Mouse (Mus musculus) embryonic facial prominence, embryonic 13.5 days (tissue): Measurements from ENCODE around the gene Gm49425. TPM values are rescaled to one million over a fixed set of nuclear protein-coding genes. Genes with fewer than 3 reads are reported as not detected.
A peak's percentile ranks its signal among the peaks of the same experiment; 100 is the strongest.
"Not testable (repeated sequence)": the region's sequence is repeated elsewhere in the genome, so short reads cannot be mapped to it uniquely, and the experiment has no call there.

Source experiments
- ATAC-seq: fragments of 200-750 bp; cut with Nextera tagmentation; 2 replicates; pipeline ENCODE4 v1.8.0; 2017; ENCODE audit warnings: low read depth; ENCODE audit not compliant: insufficient number of reproducible peaks, insufficient read depth, low FRiP score, low TSS enrichment
- H3K27ac ChIP-seq: fragments of 300-500 bp; sonication (generic); 2 replicates; pipeline ENCODE4 v1.5.1; 2015; ENCODE audit warnings: moderate library complexity, mild to moderate bottlenecking, inconsistent platforms
- H3K27me3 ChIP-seq: fragments of 300-500 bp; sonication (generic); 2 replicates; pipeline ENCODE4 v1.6.1; 2015; ENCODE audit warnings: mild to moderate bottlenecking, inconsistent platforms
- H3K36me3 ChIP-seq: fragments of 300-500 bp; sonication (generic); 2 replicates; pipeline ENCODE4 v1.6.1; 2015; ENCODE audit warnings: mild to moderate bottlenecking, inconsistent platforms
- H3K4me1 ChIP-seq: fragments of 300-500 bp; sonication (generic); 2 replicates; pipeline ENCODE4 v1.6.1; 2015; ENCODE audit warnings: inconsistent platforms
- H3K4me2 ChIP-seq: fragments of 300-500 bp; sonication (generic); 2 replicates; pipeline ENCODE4 v1.6.1; 2015; ENCODE audit warnings: moderate library complexity, mild to moderate bottlenecking, inconsistent platforms
- H3K4me3 ChIP-seq: fragments of 300-500 bp; sonication (generic); 2 replicates; pipeline ENCODE4 v1.5.1; 2015; ENCODE audit warnings: mild to moderate bottlenecking, inconsistent platforms
- H3K9ac ChIP-seq: fragments of 300-500 bp; sonication (generic); 2 replicates; pipeline ENCODE4 v1.6.1; 2015; ENCODE audit warnings: mild to moderate bottlenecking, inconsistent platforms
- H3K9me3 ChIP-seq: fragments of 300-500 bp; sonication (generic); 2 replicates; pipeline ENCODE4 v1.6.1; 2016; ENCODE audit warnings: inconsistent platforms
- WGBS: fragments of 180-500 bp; shearing (Covaris S2); methylation state at CpG from one replicate; pipeline ENCODE4 v1.1.7; 2015; ENCODE audit warnings: mixed read lengths; 5-methylcytosine and 5-hydroxymethylcytosine counted together
- polyA plus RNA-seq: library from polyadenylated mRNA; unstranded; fragments of >200 nt; fragmentation: Nextera tagmentation; extraction: Ambion mirVana; gene quantifications from 2 replicates; pipeline ENCODE4 v1.2.1, GENCODE M21; 2015

Gene Gm49425
- polyA plus RNA-seq, result 1.0 TPM in 1 of 2 replicates, not detected in the other

- H3K9ac ChIP-seq, H3K4me2 ChIP-seq, H3K36me3 ChIP-seq, H3K4me3 ChIP-seq, H3K27me3 ChIP-seq, H3K27ac ChIP-seq, H3K9me3 ChIP-seq, ATAC-seq, H3K4me1 ChIP-seq: not testable (repeated sequence)
- WGBS, result 72% methylated on average over 2 of the region's 2 CpGs
Measured at GRCm38 (mm10) chr15:101517161-101517560, at the start of gene Gm49425. Gene Gm49425 (minus strand): TSS chr15:101517261.

- Histone ChIP-seq H3K4me1 (peaks cover 24% of the 10 kb centered on the region), H3K9ac (no peak within 1 kb of the TSS), H3K27ac (no peak within 1 kb of the TSS), H3K4me3 (no peak within 1 kb of the TSS), H3K36me3 (no peaks in the 10 kb centered on the region), H3K4me2 (no peak within 1 kb of the TSS), H3K27me3 (peaks cover 4% of the 10 kb centered on the region), H3K9me3 (no peaks in the 10 kb centered on the region)
- WGBS, result 66% methylated on average over 5 of the region's 5 CpGs
- no peak for ATAC-seq
Measured at GRCm38 (mm10) chr15:101562850-101563249, 45.8 kb upstream of the Gm49425 start, which contains the start of gene Krt90. Gene Krt90 (minus strand): TSS chr15:101562950.

- no peak overlapping the region for H3K4me2 ChIP-seq
- WGBS, result 21% methylated on average over 7 of the region's 7 CpGs
- no peaks in the 10 kb centered on the region for H3K9me3 ChIP-seq
- no peaks in the 10 kb centered on the region for H3K36me3 ChIP-seq
- H3K9ac ChIP-seq, result no peak overlapping the region
- no peak overlapping the region for H3K4me3 ChIP-seq
- peaks cover 13% of the 10 kb centered on the region for H3K27me3 ChIP-seq
- peaks cover 15% of the 10 kb centered on the region for H3K4me1 ChIP-seq
- H3K27ac ChIP-seq, result no peak overlapping the region
- ATAC-seq, result no peak
Measured at GRCm38 (mm10) chr15:101558034-101558646, 41.1 kb upstream of the Gm49425 start.

- Histone ChIP-seq H3K4me3 (no peak overlapping the region), H3K9ac (no peak overlapping the region), H3K4me1 (peaks cover 20% of the 10 kb centered on the region), H3K27ac (no peak overlapping the region), H3K9me3 (no peaks in the 10 kb centered on the region), H3K36me3 (no peaks in the 10 kb centered on the region), H3K4me2 (peak overlapping the region; percentile 47), H3K27me3 (peaks cover 24% of the 10 kb centered on the region)
- ATAC-seq, result peak; percentile 66; the same call in 1 of the 2 replicates
- under 1% methylated on average over 11 of the region's 11 CpGs for WGBS
Measured at GRCm38 (mm10) chr15:101553169-101553568, 36.1 kb upstream of the Gm49425 start.

- peaks cover 24% of the 10 kb centered on the region for H3K27me3 ChIP-seq
Measured at GRCm38 (mm10) chr15:101552188-101552587, 35.1 kb upstream of the Gm49425 start.

GRCm38 (mm10) chr15:101550567-101550966 is 33.5 kb upstream of the Gm49425 start, which contains the start of gene Krt82:
Gene Krt82 (minus strand): TSS chr15:101550667.
- no peaks in the 10 kb centered on the region for H3K36me3 ChIP-seq
- peaks cover 24% of the 10 kb centered on the region for H3K27me3 ChIP-seq
- H3K9me3 ChIP-seq, result no peaks in the 10 kb centered on the region
- H3K4me1 ChIP-seq, result peaks cover 11% of the 10 kb centered on the region
- ATAC-seq, result no peak
- H3K4me2 ChIP-seq, result no peak within 1 kb of the TSS
- WGBS, result 86% methylated on average over 7 of the region's 7 CpGs
- no peak within 1 kb of the TSS for H3K4me3 ChIP-seq
- H3K27ac ChIP-seq, result no peak within 1 kb of the TSS
- no peak within 1 kb of the TSS for H3K9ac ChIP-seq

More at GRCm38 (mm10) chr15:101552188-101552587, 35.1 kb upstream of the Gm49425 start:
- 77% methylated on average over 8 of the region's 8 CpGs for WGBS
- ATAC-seq, result no peak
- H3K4me1 ChIP-seq, result peaks cover 11% of the 10 kb centered on the region
- H3K36me3 ChIP-seq, result no peaks in the 10 kb centered on the region
- no peak overlapping the region for H3K4me3 ChIP-seq
- no peak overlapping the region for H3K9ac ChIP-seq
- H3K4me2 ChIP-seq, result no peak overlapping the region
- no peak overlapping the region for H3K27ac ChIP-seq
- H3K9me3 ChIP-seq, result no peaks in the 10 kb centered on the region

GRCm38 (mm10) chr15:101544478-101544877 is 27.4 kb upstream of the Gm49425 start:
- Histone ChIP-seq H3K9me3 (no peaks in the 10 kb centered on the region), H3K4me1 (peaks cover 19% of the 10 kb centered on the region), H3K27ac (no peak overlapping the region), H3K4me3 (no peak overlapping the region), H3K27me3 (no peaks in the 10 kb centered on the region), H3K9ac (no peak overlapping the region), H3K4me2 (no peak overlapping the region), H3K36me3 (no peaks in the 10 kb centered on the region)
- ATAC-seq, result no peak
- WGBS, result 43% methylated on average over 3 of the region's 3 CpGs

- no peak overlapping the region; the same call in 1 of the 2 replicates for H3K27ac ChIP-seq
- H3K4me1 ChIP-seq, result peaks cover 19% of the 10 kb centered on the region
- no peaks in the 10 kb centered on the region for H3K27me3 ChIP-seq
- 66% methylated on average over 9 of the region's 9 CpGs for WGBS
- no peaks in the 10 kb centered on the region for H3K9me3 ChIP-seq
- no peak overlapping the region for H3K9ac ChIP-seq
- H3K4me3 ChIP-seq, result no peak overlapping the region
- ATAC-seq, result no peak
- H3K36me3 ChIP-seq, result no peaks in the 10 kb centered on the region
- H3K4me2 ChIP-seq, result no peak overlapping the region
Measured at GRCm38 (mm10) chr15:101542543-101542942, 25.5 kb upstream of the Gm49425 start.

- H3K27me3 ChIP-seq, result no peaks in the 10 kb centered on the region
- H3K36me3 ChIP-seq, result no peaks in the 10 kb centered on the region
- ATAC-seq, result no peak
- no peak overlapping the region for H3K9ac ChIP-seq
- 47% methylated on average over 4 of the region's 4 CpGs for WGBS
- H3K27ac ChIP-seq, result no peak overlapping the region
- no peaks in the 10 kb centered on the region for H3K9me3 ChIP-seq
- H3K4me2 ChIP-seq, result no peak overlapping the region
- peaks cover 17% of the 10 kb centered on the region for H3K4me1 ChIP-seq
- H3K4me3 ChIP-seq, result no peak overlapping the region
Measured at GRCm38 (mm10) chr15:101538580-101538900, 21.5 kb upstream of the Gm49425 start.

GRCm38 (mm10) chr15:101537864-101538579 is 21.0 kb upstream of the Gm49425 start:
- H3K27ac ChIP-seq, result no peak overlapping the region
- no peak for ATAC-seq
- WGBS, result 37% methylated on average over 7 of the region's 7 CpGs
- no peaks in the 10 kb centered on the region for H3K9me3 ChIP-seq
- H3K27me3 ChIP-seq, result no peaks in the 10 kb centered on the region
- H3K9ac ChIP-seq, result no peak overlapping the region
- H3K4me1 ChIP-seq, result peaks cover 17% of the 10 kb centered on the region
- H3K4me3 ChIP-seq, result no peak overlapping the region
- H3K4me2 ChIP-seq, result no peak overlapping the region
- H3K36me3 ChIP-seq, result no peaks in the 10 kb centered on the region

- H3K4me2 ChIP-seq, result no peak overlapping the region
- H3K4me3 ChIP-seq, result no peak overlapping the region
- no peaks in the 10 kb centered on the region for H3K36me3 ChIP-seq
- 47% methylated on average over 9 of the region's 9 CpGs for WGBS
- no peak overlapping the region for H3K9ac ChIP-seq
- ATAC-seq, result peak; percentile 35; the same call in 1 of the 2 replicates
- H3K27me3 ChIP-seq, result no peaks in the 10 kb centered on the region
- no peaks in the 10 kb centered on the region for H3K9me3 ChIP-seq
- peaks cover 8% of the 10 kb centered on the region for H3K4me1 ChIP-seq
- peak overlapping the region; percentile 62; the same call in 1 of the 2 replicates for H3K27ac ChIP-seq
Measured at GRCm38 (mm10) chr15:101536054-101536850, 19.2 kb upstream of the Gm49425 start.
